Mouse (Mus musculus): Measurements from ENCODE around the gene Ggcx.
A peak's percentile ranks its signal among the peaks of the same experiment; 100 is the strongest.

The Ggcx gene

GRCm38 (mm10) chr6:72388266-72388665, 25.8 kb upstream of the Ggcx start:
- no peak for DNase-seq (ENCODE audit: low spot score)

- no peak for DNase-seq (ENCODE audit: low spot score)
Observed at GRCm38 (mm10) chr6:72388791-72389329, 25.2 kb upstream of the Ggcx start.

GRCm38 (mm10) chr6:72389471-72389940, 24.6 kb upstream of the Ggcx start:
- DNase-seq (ENCODE audit: low spot score) = no peak

- DNase-seq (ENCODE audit: low spot score) = peak; percentile 87
Observed at GRCm38 (mm10) chr6:72389941-72390771, 24.0 kb upstream of the Ggcx start, which contains the start of gene Vamp8. Vamp8 (minus strand) TSS chr6:72390703.

- peak; percentile 45 for DNase-seq (ENCODE audit: low spot score)
Observed at GRCm38 (mm10) chr6:72390795-72391521, 23.1 kb upstream of the Ggcx start.

GRCm38 (mm10) chr6:72392341-72392740, 21.8 kb upstream of the Ggcx start:
- DNase-seq (ENCODE audit: low spot score) = no peak

GRCm38 (mm10) chr6:72396837-72397251, 17.3 kb upstream of the Ggcx start:
- no peak for DNase-seq (ENCODE audit: low spot score)

GRCm38 (mm10) chr6:72399967-72400366, 14.1 kb upstream of the Ggcx start:
- DNase-seq (ENCODE audit: low spot score) = no peak

- peak; percentile 78 for DNase-seq (ENCODE audit: low spot score)
Observed at GRCm38 (mm10) chr6:72401875-72402274, 12.2 kb upstream of the Ggcx start.

- DNase-seq (ENCODE audit: low spot score) = peak; percentile 40
Observed at GRCm38 (mm10) chr6:72405356-72405755, 8.8 kb upstream of the Ggcx start.

- DNase-seq (ENCODE audit: low spot score) = peak; percentile 89
Observed at GRCm38 (mm10) chr6:72407119-72407518, 7.0 kb upstream of the Ggcx start.

- DNase-seq (ENCODE audit: low spot score) = peak; percentile 84
Observed at GRCm38 (mm10) chr6:72409567-72409966, 4.5 kb upstream of the Ggcx start.

GRCm38 (mm10) chr6:72410003-72410402, 4.1 kb upstream of the Ggcx start:
- DNase-seq (ENCODE audit: low spot score) = no peak

- no peak for DNase-seq (ENCODE audit: low spot score)
Observed at GRCm38 (mm10) chr6:72410518-72410917, 3.6 kb upstream of the Ggcx start.

- no peak for DNase-seq (ENCODE audit: low spot score)
Observed at GRCm38 (mm10) chr6:72415181-72415580, 1.1 kb downstream of the Ggcx start.

- no peak for DNase-seq (ENCODE audit: low spot score)
Observed at GRCm38 (mm10) chr6:72415964-72416772, 2.1 kb downstream of the Ggcx start.

GRCm38 (mm10) chr6:72418279-72418678, 4.2 kb downstream of the Ggcx start:
- DNase-seq (ENCODE audit: low spot score) = no peak

- DNase-seq (ENCODE audit: low spot score) = no peak
Observed at GRCm38 (mm10) chr6:72419806-72420205, 5.7 kb downstream of the Ggcx start.

GRCm38 (mm10) chr6:72420901-72421300, 6.8 kb downstream of the Ggcx start:
- no peak for DNase-seq (ENCODE audit: low spot score)

- no peak for DNase-seq (ENCODE audit: low spot score)
Observed at GRCm38 (mm10) chr6:72425646-72426045, 11.5 kb downstream of the Ggcx start.

GRCm38 (mm10) chr6:72428036-72428435, 13.9 kb downstream of the Ggcx start:
- DNase-seq (ENCODE audit: low spot score) = peak; percentile 77

Data from urinary bladder, postnatal 14 days (tissue).